In the genomic region with DNA sequence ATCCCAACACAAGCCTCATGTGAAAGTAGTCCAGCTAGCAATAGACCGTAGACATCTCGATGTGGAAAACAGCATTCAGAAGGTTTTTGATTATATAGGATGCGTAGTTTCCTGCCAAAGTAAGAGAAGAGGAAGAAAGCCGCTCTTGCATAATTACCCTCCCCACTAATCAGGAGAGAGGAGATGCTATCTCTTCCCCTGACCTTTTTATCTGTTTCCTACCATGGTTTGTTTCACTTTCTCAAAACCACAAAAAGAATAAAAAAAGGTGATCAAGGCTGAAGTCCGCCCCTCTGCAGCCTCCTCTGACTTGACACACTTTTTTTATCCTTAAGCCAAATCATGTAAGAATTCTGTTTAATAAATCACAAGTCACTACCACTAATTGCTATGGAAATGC, we compare ENCODE assay signal across 25 mouse cellular contexts.
DNase-seq lines count a peak whose midpoint lies in the region; ATAC-seq and TF ChIP-seq lines count a peak whose summit lies in the region.
"Had no signal": no experiment of that assay in that cellular context is flagged by ENCODE, and none has a peak within 500 bp of the region (broad histone marks: within the 10 kb centered on the region; RNA-seq: fewer than 3 reads in every experiment).

No protein-coding gene starts in this region.

- TF ChIP-seq POLR2A in MEL (IDR thresholded peaks at IDR 0.05; ENCODE audit: control insufficient read depth in 1 of 2, insufficient read depth in 1 of 2, low read depth in 1 of 2, low read length in 2 of 2, poor library complexity in 1 of 2), result no peak

- peak; percentile 92 for TF ChIP-seq EP300 in MEL (IDR thresholded peaks at IDR 0.05; ENCODE audit: low read depth in 1 of 2, low read length in 2 of 2)

- TF ChIP-seq CTCF in MEL (IDR thresholded peaks at IDR 0.05 in 2 of 3, conservative IDR thresholded peaks at IDR 0.05 in 1 of 3; ENCODE audit: control insufficient read depth in 1 of 3, insufficient read depth in 1 of 3, low read depth in 2 of 3, low read length in 3 of 3, poor library complexity in 1 of 3, severe bottlenecking in 1 of 3), result no peak

- peak; percentile 71 for DNase-seq in CD4-positive helper T cell, adult 2 months (ENCODE audit: low read depth, low spot score)
- DNase-seq in MEL (ENCODE audit: low read depth, low spot score) (peak; percentile 66), adipocyte (ENCODE audit: low spot score) (no peak)
- DNase-seq in heart, adult 8-10 months (ENCODE audit: low spot score), result no peak
- no peak for DNase-seq in adrenal gland, postnatal 14 days
- DNase-seq: adrenal gland, adult 8-10 months; B cell, adult 2 months; cerebellum, adult 8-10 months; heart, postnatal 14 days; kidney, adult 8-10 months; kidney, postnatal 10 days; lung, postnatal 36 days had no signal

- H3K4me3 ChIP-seq in MEL (ENCODE audit: control insufficient read depth in 1 of 2, insufficient read depth in 1 of 2, low read depth in 2 of 2, low read length in 2 of 2), result peak overlapping the region; percentile 3 to 45; a peak in 3 of 4 replicates
- H3K4me3 ChIP-seq: embryonic facial prominence, embryonic 15.5 days; forebrain, embryonic 15.5 days; heart, embryonic 13.5 days; hindbrain, embryonic 13.5 days; intestine, embryonic 15.5 days; limb, embryonic 12.5 days; lung, embryonic 15.5 days; neural tube, embryonic 15.5 days had no signal

- H3K36me3 ChIP-seq in MEL (ENCODE audit: control insufficient read depth in 1 of 2, insufficient read depth in 2 of 2, low read length in 2 of 2), result peaks cover 0 to 9% of the 10 kb centered on the region in 2 experiments; a peak in 2 of 4 replicates
- H3K36me3 ChIP-seq: embryonic facial prominence, embryonic 15.5 days; forebrain, embryonic 15.5 days; heart, embryonic 13.5 days; hindbrain, embryonic 13.5 days; intestine, embryonic 15.5 days; limb, embryonic 12.5 days; lung, embryonic 15.5 days; neural tube, embryonic 15.5 days had no signal

- H3K79me2 ChIP-seq in MEL (ENCODE audit: control insufficient read depth, insufficient read depth, low read length, poor library complexity), result no peaks in the 10 kb centered on the region

- H3K9ac ChIP-seq in MEL (ENCODE audit: control insufficient read depth, low read depth, low read length, poor library complexity, severe bottlenecking), result no peak overlapping the region
- H3K9ac ChIP-seq: embryonic facial prominence, embryonic 15.5 days; forebrain, embryonic 15.5 days; heart, embryonic 13.5 days; hindbrain, embryonic 13.5 days; intestine, embryonic 15.5 days; limb, embryonic 12.5 days; liver, embryonic 14.5 days; lung, embryonic 15.5 days; neural tube, embryonic 15.5 days had no signal

- peak; percentile 84 to 89 for ATAC-seq in hematopoietic stem cell, adult 5-6 weeks (replicated peaks in 1 of 2; ENCODE audit: insufficient read depth in 1 of 2, low FRiP score in 2 of 2, low TSS enrichment in 1 of 2, low read depth in 1 of 2, poor library complexity in 2 of 2, severe bottlenecking in 2 of 2)
- peak; percentile 79 for ATAC-seq in megakaryocyte-erythroid progenitor cell, adult 5-6 weeks (replicated peaks; ENCODE audit: low FRiP score, low TSS enrichment, poor library complexity, severe bottlenecking)
- ATAC-seq: forebrain, embryonic 15.5 days; intestine, embryonic 15.5 days; Patski had no signal

- H3K9me3 ChIP-seq in MEL (replicated peaks; ENCODE audit: insufficient read depth, low read length), result no peaks in the 10 kb centered on the region
- H3K9me3 ChIP-seq: embryonic facial prominence, embryonic 15.5 days; forebrain, embryonic 15.5 days; heart, embryonic 13.5 days; hindbrain, embryonic 13.5 days; intestine, embryonic 15.5 days; limb, embryonic 12.5 days; lung, embryonic 15.5 days; neural tube, embryonic 15.5 days had no signal

- H3K27me3 ChIP-seq in MEL (ENCODE audit: control insufficient read depth in 1 of 2, insufficient read depth in 2 of 2, low read length in 2 of 2), result no peaks in the 10 kb centered on the region
- H3K27me3 ChIP-seq: embryonic facial prominence, embryonic 15.5 days; forebrain, embryonic 15.5 days; heart, embryonic 13.5 days; hindbrain, embryonic 13.5 days; intestine, embryonic 15.5 days; limb, embryonic 12.5 days; lung, embryonic 15.5 days; neural tube, embryonic 15.5 days; Patski had no signal

- H3K4me1 ChIP-seq in MEL (ENCODE audit: control insufficient read depth in 1 of 2, insufficient read depth in 2 of 2, low read length in 2 of 2), result peaks cover 4 to 6% of the 10 kb centered on the region in 2 experiments; a peak in 3 of 4 replicates
- H3K4me1 ChIP-seq: embryonic facial prominence, embryonic 15.5 days; forebrain, embryonic 15.5 days; heart, embryonic 13.5 days; hindbrain, embryonic 13.5 days; intestine, embryonic 15.5 days; limb, embryonic 12.5 days; lung, embryonic 15.5 days; neural tube, embryonic 15.5 days had no signal

- TF ChIP-seq RAD21 in MEL (IDR thresholded peaks at IDR 0.05; ENCODE audit: low read depth, low read length), result no peak; the same call in 1 of the 2 replicates

- no peak overlapping the region for H3K27ac ChIP-seq in MEL (ENCODE audit: control insufficient read depth, low read depth, low read length)
- H3K27ac ChIP-seq: embryonic facial prominence, embryonic 15.5 days; forebrain, embryonic 15.5 days; heart, embryonic 13.5 days; hindbrain, embryonic 13.5 days; intestine, embryonic 15.5 days; limb, embryonic 12.5 days; liver, embryonic 14.5 days; lung, embryonic 15.5 days; neural tube, embryonic 15.5 days; stomach, postnatal 0 days had no signal

TF ChIP-seq in MEL, 35 proteins besides CTCF, POLR2A, EP300 and RAD21:
- TF ChIP-seq MEF2A (IDR thresholded peaks at IDR 0.05; ENCODE audit: extremely low read depth, insufficient replicate concordance, low read depth, low read length, poor library complexity, severe bottlenecking), result no peak
- no peak for TF ChIP-seq POLR2AphosphoS2 (IDR thresholded peaks at IDR 0.05; ENCODE audit: low read length)
- no peak for TF ChIP-seq CHD2 (IDR thresholded peaks at IDR 0.05; ENCODE audit: low read length)
- TF ChIP-seq ELF1 (IDR thresholded peaks at IDR 0.05; ENCODE audit: low read depth, low read length), result no peak
- TF ChIP-seq MYB (IDR thresholded peaks at IDR 0.05; ENCODE audit: low read depth, low read length), result no peak
- 0 out of 2 replicates have a peak, but pooled peaks have one; percentile 11 for TF ChIP-seq TBP (IDR thresholded peaks at IDR 0.05; ENCODE audit: low read depth, low read length)
- TF ChIP-seq MAX (IDR thresholded peaks at IDR 0.05; ENCODE audit: low read length), result peak; percentile 34; the same call in 1 of the 2 replicates
- TF ChIP-seq USF2 (IDR thresholded peaks at IDR 0.05; ENCODE audit: borderline replicate concordance in 1 of 2, insufficient read depth in 1 of 2, low read depth in 1 of 2, low read length in 2 of 2), result no peak
- TF ChIP-seq E2F4 (IDR thresholded peaks at IDR 0.05; ENCODE audit: borderline replicate concordance, low read depth, low read length), result no peak
- TF ChIP-seq GABPA (IDR thresholded peaks at IDR 0.05; ENCODE audit: low read depth, low read length), result no peak
- TF ChIP-seq BHLHE40 (IDR thresholded peaks at IDR 0.05; ENCODE audit: borderline replicate concordance, low read depth, low read length), result peak; percentile 67; the same call in 1 of the 2 replicates
- TF ChIP-seq MAFK (IDR thresholded peaks at IDR 0.05; ENCODE audit: borderline replicate concordance, low read depth, low read length), result peak; percentile 69; the same call in 1 of the 2 replicates
- 0 out of 2 replicates have a peak, but pooled peaks have one; percentile 25 for TF ChIP-seq ZMIZ1 (IDR thresholded peaks at IDR 0.05; ENCODE audit: low read depth, low read length)
- no peak for TF ChIP-seq USF1 (IDR thresholded peaks at IDR 0.05; ENCODE audit: low read depth, low read length)
- TF ChIP-seq ZKSCAN1 (IDR thresholded peaks at IDR 0.05; ENCODE audit: low read depth, low read length), result no peak
- no peak for TF ChIP-seq NELFE (IDR thresholded peaks at IDR 0.05; ENCODE audit: low read depth, low read length)
- 0 out of 2 replicates have a peak, but pooled peaks have one; percentile 36 for TF ChIP-seq MYC (IDR thresholded peaks at IDR 0.05; ENCODE audit: low read depth, low read length)
- 0 out of 2 replicates have a peak, but pooled peaks have one; percentile 27 for TF ChIP-seq HCFC1 (IDR thresholded peaks at IDR 0.05; ENCODE audit: low read depth, low read length)
- no peak for TF ChIP-seq TAL1 (IDR thresholded peaks at IDR 0.05; ENCODE audit: low read length)
- peak; percentile 96 for TF ChIP-seq ETS1 (IDR thresholded peaks at IDR 0.05; ENCODE audit: low read depth, low read length)
- TF ChIP-seq CHD1 (IDR thresholded peaks at IDR 0.05; ENCODE audit: low read depth, low read length), result no peak
- TF ChIP-seq UBTF (IDR thresholded peaks at IDR 0.05; ENCODE audit: borderline replicate concordance, insufficient read depth, low read depth, low read length), result no peak
- no peak for TF ChIP-seq POLR2AphosphoS5 (IDR thresholded peaks at IDR 0.05; ENCODE audit: borderline replicate concordance, low read depth, low read length)
- peak; percentile 89 for TF ChIP-seq RCOR1 (IDR thresholded peaks at IDR 0.05; ENCODE audit: low read depth, low read length)
- peak; percentile 64; the same call in 1 of the 2 replicates for TF ChIP-seq SIN3A (IDR thresholded peaks at IDR 0.05; ENCODE audit: low read length)
- TF ChIP-seq MAZ (IDR thresholded peaks at IDR 0.05; ENCODE audit: low read depth, low read length), result peak; percentile 79; the same call in 1 of the 2 replicates
- TF ChIP-seq NRF1 (IDR thresholded peaks at IDR 0.05; ENCODE audit: insufficient read depth, low read depth, low read length, poor library complexity, severe bottlenecking), result no peak
- TF ChIP-seq MXI1 (IDR thresholded peaks at IDR 0.05; ENCODE audit: low read depth, low read length), result no peak; the same call in 1 of the 2 replicates
- TF ChIP-seq ZC3H11A (IDR thresholded peaks at IDR 0.05; ENCODE audit: low read depth, low read length), result peak; percentile 16; the same call in 1 of the 2 replicates
- peak; percentile 85 for TF ChIP-seq TCF12 (IDR thresholded peaks at IDR 0.05; ENCODE audit: low read depth, low read length)
- TF ChIP-seq SMC3 (IDR thresholded peaks at IDR 0.05; ENCODE audit: low read depth, low read length), result no peak
- peak; percentile 98 for TF ChIP-seq GATA1 (IDR thresholded peaks at IDR 0.05; ENCODE audit: low read depth, low read length)
- 0 out of 2 replicates have a peak, but pooled peaks have one; percentile 32 for TF ChIP-seq JUND (IDR thresholded peaks at IDR 0.05; ENCODE audit: low read depth, low read length)
- TF ChIP-seq KAT2A (conservative IDR thresholded peaks at IDR 0.05; ENCODE audit: low read depth, low read length), result no peak
- TF ChIP-seq ZNF384 (IDR thresholded peaks at IDR 0.05; ENCODE audit: low read depth, low read length), result peak; percentile 92

Comparison
In these comparisons a context has a peak if more than half of its experiments do, and no peak if none do; other contexts are left out.
1. DNase-seq: peak in CD4-positive helper T cell, adult 2 months (single experiment) and MEL (single experiment); none in heart, adult 8-10 months (single experiment), adipocyte (single experiment) and adrenal gland, postnatal 14 days (single experiment).